Mouse (Mus musculus) brain, embryonic 14.5 days (tissue): Measurements from ENCODE around the gene Lrrn2. TPM values are rescaled to one million over a fixed set of nuclear protein-coding genes. Genes with fewer than 3 reads are reported as not detected.
"Not testable (repeated sequence)": the region's sequence is repeated elsewhere in the genome, so short reads cannot be mapped to it uniquely, and the experiment has no call there.

Source experiments
- DNase-seq: peaks from one replicate; pipeline ENCODE4 v3.0.0-alpha.2; 2011; ENCODE audit warnings: low read depth
- CTCF ChIP-seq: fragments of 200-500 bp; IDR thresholded peaks from 2 replicates; pipeline ENCODE4 v1.5.1; 2012; ENCODE audit warnings: inconsistent platforms, mild to moderate bottlenecking, moderate library complexity, borderline replicate concordance; ENCODE audit not compliant: insufficient read depth, insufficient read length; ENCODE audit errors: extremely low read depth
- POLR2A ChIP-seq: fragments of 200-500 bp; IDR thresholded peaks from 2 replicates; pipeline ENCODE4 v1.6.1; 2012; ENCODE audit warnings: mild to moderate bottlenecking, inconsistent platforms, borderline replicate concordance; ENCODE audit not compliant: poor library complexity, insufficient read depth, insufficient read length, severe bottlenecking; ENCODE audit errors: extremely low read depth
- polyA plus RNA-seq: library from polyadenylated mRNA; depleted of rRNA; stranded (reverse); fragments of >200 nt; gene quantifications from 2 replicates; pipeline ENCODE4 v1.2.3, GENCODE M21; 2012; rRNA removed

Gene Lrrn2
- polyA plus RNA-seq, 1 experiment, result 54.4 TPM

GRCm38 (mm10) chr1:132937296-132938030, 57.4 kb downstream of the Lrrn2 start:
- no peak for TF ChIP-seq POLR2A
- TF ChIP-seq CTCF, result no peak
- DNase-seq, result no peak

- TF ChIP-seq CTCF, result no peak
- DNase-seq, result peak; percentile 13
These were observed 58.9 kb downstream of the Lrrn2 start for GRCm38 (mm10) chr1:132938975-132939374.

GRCm38 (mm10) chr1:132945826-132946225, 65.8 kb downstream of the Lrrn2 start:
- TF ChIP-seq POLR2A (no peak), CTCF (no peak)
- peak; percentile 5 for DNase-seq

- DNase-seq, result peak; percentile 27
- TF ChIP-seq CTCF (no peak), POLR2A (no peak)
These were observed 67.7 kb downstream of the Lrrn2 start for GRCm38 (mm10) chr1:132947811-132948210.

GRCm38 (mm10) chr1:132956809-132957208, 76.7 kb downstream of the Lrrn2 start:
- DNase-seq, result no peak
- TF ChIP-seq CTCF, result no peak
- no peak for TF ChIP-seq POLR2A

- TF ChIP-seq CTCF, result no peak
- no peak for TF ChIP-seq POLR2A
- no peak for DNase-seq
These were observed 81.7 kb downstream of the Lrrn2 start for GRCm38 (mm10) chr1:132961751-132962150.

GRCm38 (mm10) chr1:132964106-132964505, 84.0 kb downstream of the Lrrn2 start:
- no peak for DNase-seq
- TF ChIP-seq POLR2A (no peak), CTCF (no peak)

- TF ChIP-seq POLR2A, result no peak
- TF ChIP-seq CTCF, result no peak
- no peak for DNase-seq
These were observed 84.6 kb downstream of the Lrrn2 start for GRCm38 (mm10) chr1:132964691-132965090.

GRCm38 (mm10) chr1:132968659-132969058, 88.6 kb downstream of the Lrrn2 start:
- TF ChIP-seq POLR2A (no peak), CTCF (peak; percentile 72; the same call in 1 of the 2 replicates)
- DNase-seq, result peak; percentile 62

- no peak for DNase-seq
- no peak for TF ChIP-seq POLR2A
- no peak for TF ChIP-seq CTCF
These were observed 97.3 kb downstream of the Lrrn2 start for GRCm38 (mm10) chr1:132977402-132977801.

GRCm38 (mm10) chr1:132981232-132981631, 101.2 kb downstream of the Lrrn2 start:
- TF ChIP-seq POLR2A (no peak), CTCF (no peak)

GRCm38 (mm10) chr1:132982728-132983127, 102.7 kb downstream of the Lrrn2 start:
- TF ChIP-seq CTCF, result peak; percentile 87
- TF ChIP-seq POLR2A, result no peak
- peak; percentile 85 for DNase-seq

More at GRCm38 (mm10) chr1:132981232-132981631, 101.2 kb downstream of the Lrrn2 start:
- no peak for DNase-seq

GRCm38 (mm10) chr1:132988556-132989459, 108.7 kb downstream of the Lrrn2 start:
- DNase-seq, result not testable (repeated sequence)

Other genes starting within 250 kb of the Lrrn2 start
- gene Nfasc, start 138.5 kb upstream of the Lrrn2 start, polyA plus RNA-seq, result 45.7 and 65.9 TPM in 2 replicates
- 113 and 132 TPM in 2 replicates for gene Mdm4, start 150.3 kb downstream of the Lrrn2 start, polyA plus RNA-seq
- gene Pik3c2b, start 165.4 kb downstream of the Lrrn2 start, polyA plus RNA-seq, result 27.2 and 31.2 TPM in 2 replicates